Mouse (Mus musculus): ENCODE measurements around the gene 1700034J05Rik.

The 1700034J05Rik gene

GRCm38 (mm10) chr6:146954258-146954657, at the start of gene 1700034J05Rik:
TSS of gene 1700034J05Rik (minus strand) at chr6:146954422.
- DNase-seq, result no peak

- DNase-seq, result no peak
Observed at GRCm38 (mm10) chr6:146999755-147000154, 45.5 kb upstream of the 1700034J05Rik start.

- no peak for DNase-seq
Observed at GRCm38 (mm10) chr6:146999302-146999701, 45.1 kb upstream of the 1700034J05Rik start.

- DNase-seq, result no peak
Observed at GRCm38 (mm10) chr6:146998710-146999109, 44.5 kb upstream of the 1700034J05Rik start.

- DNase-seq, result no peak
Observed at GRCm38 (mm10) chr6:146997006-146997405, 42.8 kb upstream of the 1700034J05Rik start.

GRCm38 (mm10) chr6:146995878-146996277, 41.7 kb upstream of the 1700034J05Rik start:
- no peak for DNase-seq

GRCm38 (mm10) chr6:146995391-146995790, 41.2 kb upstream of the 1700034J05Rik start:
- DNase-seq, result no peak

- DNase-seq, result no peak
Observed at GRCm38 (mm10) chr6:146994236-146994635, 40.0 kb upstream of the 1700034J05Rik start.

GRCm38 (mm10) chr6:146984569-146984968, 30.3 kb upstream of the 1700034J05Rik start:
- no peak for DNase-seq

GRCm38 (mm10) chr6:146981249-146981835, 27.1 kb upstream of the 1700034J05Rik start:
- DNase-seq, result no peak

- DNase-seq, result no peak
Observed at GRCm38 (mm10) chr6:146979953-146980352, 25.7 kb upstream of the 1700034J05Rik start.

GRCm38 (mm10) chr6:146979115-146979744, 25.0 kb upstream of the 1700034J05Rik start:
- DNase-seq, result no peak

GRCm38 (mm10) chr6:146978691-146979114, 24.5 kb upstream of the 1700034J05Rik start:
- DNase-seq, result no peak

- DNase-seq, result no peak
Observed at GRCm38 (mm10) chr6:146976446-146976845, 22.2 kb upstream of the 1700034J05Rik start.

- DNase-seq, result no peak
Observed at GRCm38 (mm10) chr6:146973830-146974229, 19.6 kb upstream of the 1700034J05Rik start.

GRCm38 (mm10) chr6:146973406-146973805, 19.2 kb upstream of the 1700034J05Rik start:
- no peak for DNase-seq

- DNase-seq, result no peak
Observed at GRCm38 (mm10) chr6:146972740-146973139, 18.5 kb upstream of the 1700034J05Rik start.

GRCm38 (mm10) chr6:146972009-146972408, 17.8 kb upstream of the 1700034J05Rik start:
- DNase-seq, result no peak

- DNase-seq, result no peak
Observed at GRCm38 (mm10) chr6:146971366-146971765, 17.1 kb upstream of the 1700034J05Rik start.

- DNase-seq, result no peak
Observed at GRCm38 (mm10) chr6:146970811-146971210, 16.6 kb upstream of the 1700034J05Rik start.

- no peak for DNase-seq
Observed at GRCm38 (mm10) chr6:146967836-146968235, 13.6 kb upstream of the 1700034J05Rik start.

- DNase-seq, result no peak
Observed at GRCm38 (mm10) chr6:146966446-146967019, 12.3 kb upstream of the 1700034J05Rik start.

GRCm38 (mm10) chr6:146965139-146965772, 11.0 kb upstream of the 1700034J05Rik start:
- DNase-seq, result no peak
